Mouse (Mus musculus): ENCODE measurements around the gene Isca2.

The Isca2 gene

DNA sequence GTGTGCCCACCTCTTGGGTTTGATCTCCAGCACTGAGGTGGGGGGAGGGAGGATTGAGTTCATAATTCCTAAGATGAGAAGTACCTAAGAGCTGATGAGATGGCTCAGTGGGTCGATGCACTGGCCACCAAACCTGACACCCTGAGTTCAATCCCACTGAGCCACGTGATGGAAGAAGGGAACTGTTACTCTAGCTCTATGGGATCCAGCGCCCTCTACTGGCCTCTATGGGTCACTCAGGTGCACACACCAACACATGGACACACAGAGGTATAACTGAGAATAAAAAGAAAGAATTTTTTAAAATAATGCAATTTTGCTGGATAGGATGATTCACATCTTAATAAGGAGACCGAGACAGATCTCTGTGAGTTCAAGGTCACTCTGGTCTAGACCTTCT, 45.4 kb downstream of the Isca2 start:
- no peak for ATAC-seq (ENCODE audit: low TSS enrichment)

- 0 out of 2 replicates have a peak, but pooled peaks have one; percentile 31 for ATAC-seq (ENCODE audit: low TSS enrichment)
Observed at GRCm38 (mm10) chr12:84819236-84820168, 46.5 kb downstream of the Isca2 start.

GRCm38 (mm10) chr12:84823601-84824000, 50.5 kb downstream of the Isca2 start:
- no peak for ATAC-seq (ENCODE audit: low TSS enrichment)

- no peak for ATAC-seq (ENCODE audit: low TSS enrichment)
Observed at GRCm38 (mm10) chr12:84824203-84824602, 51.2 kb downstream of the Isca2 start.
